Mouse (Mus musculus) bone marrow macrophage, adult 2 months (primary cell): ENCODE data around the gene Fzd7.

Experiments used
- CTCF ChIP-seq: IDR thresholded peaks from 2 replicates; pipeline ENCODE4 v1.5.1; 2012; ENCODE audit warnings: low read depth, mild to moderate bottlenecking, low read length, moderate library complexity
- POLR2A ChIP-seq: IDR thresholded peaks from 2 replicates; pipeline ENCODE4 v1.6.1; 2012; ENCODE audit warnings: mild to moderate bottlenecking, low read depth, low read length, borderline replicate concordance

DNA sequence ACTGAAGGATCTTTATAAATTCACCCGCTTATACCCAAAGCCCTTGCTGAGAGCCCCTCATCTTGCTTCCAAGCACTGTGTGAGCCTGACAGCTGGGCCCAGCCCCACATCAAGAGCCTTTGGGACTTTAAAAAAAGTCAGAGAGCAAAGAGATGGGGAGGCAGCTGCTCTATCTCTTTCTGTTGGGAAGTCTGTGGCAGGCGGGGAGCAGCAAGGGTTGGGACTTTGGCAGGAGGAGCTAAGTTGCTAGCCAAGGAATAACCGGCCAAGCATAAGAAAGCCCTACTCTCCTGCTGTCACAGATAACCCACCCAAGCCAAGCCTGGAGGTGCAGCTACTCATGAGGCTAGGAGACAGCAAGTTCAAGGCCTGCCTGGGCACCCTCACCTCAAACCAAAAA, 48.2 kb upstream of the Fzd7 start:
- TF ChIP-seq POLR2A (no peak), CTCF (no peak)
